Mouse (Mus musculus) kidney, postnatal 10 days (tissue): ENCODE data around the gene Rfpl4.
"Not testable (repeated sequence)": the region's sequence is repeated elsewhere in the genome, so short reads cannot be mapped to it uniquely, and the experiment has no call there.

ENCODE experiments used
- DNase-seq: peaks from one replicate; pipeline ENCODE4 v3.0.0; 2021; ENCODE audit warnings: mixed read lengths

The Rfpl4 gene

GRCm38 (mm10) chr7:5116850-5117249 is at the start of gene Rfpl4:
Gene Rfpl4, minus strand, starts transcription at chr7:5116950.
- DNase-seq: no peak

GRCm38 (mm10) chr7:5149570-5149969 is 32.8 kb upstream of the Rfpl4 start, which contains the start of gene Vmn1r55:
Gene Vmn1r55, minus strand, starts transcription at chr7:5149670.
- DNase-seq: not testable (repeated sequence)

GRCm38 (mm10) chr7:5125549-5126406 is 9.0 kb upstream of the Rfpl4 start, which contains the start of gene Rasl2-9:
Gene Rasl2-9, minus strand, starts transcription at chr7:5125950.
- DNase-seq: peak; percentile 90

GRCm38 (mm10) chr7:5125078-5125477 is 8.3 kb upstream of the Rfpl4 start:
- no peak for DNase-seq

- no peak for DNase-seq
Observed at GRCm38 (mm10) chr7:5112701-5113100, 4.0 kb downstream of the Rfpl4 start.

- no peak for DNase-seq
Observed at GRCm38 (mm10) chr7:5109301-5109700, 7.4 kb downstream of the Rfpl4 start.

GRCm38 (mm10) chr7:5108272-5108671 is 8.5 kb downstream of the Rfpl4 start:
- no peak for DNase-seq

GRCm38 (mm10) chr7:5102564-5102963 is 14.2 kb downstream of the Rfpl4 start:
- DNase-seq: no peak

GRCm38 (mm10) chr7:5101066-5101663 is 15.6 kb downstream of the Rfpl4 start:
- DNase-seq: no peak

- DNase-seq: no peak
Observed at GRCm38 (mm10) chr7:5099796-5100195, 17.0 kb downstream of the Rfpl4 start.

GRCm38 (mm10) chr7:5098769-5099168 is 18.0 kb downstream of the Rfpl4 start:
- no peak for DNase-seq

GRCm38 (mm10) chr7:5092831-5093510 is 23.8 kb downstream of the Rfpl4 start:
- peak; percentile 66 for DNase-seq

- no peak for DNase-seq
Observed at GRCm38 (mm10) chr7:5092381-5092780, 24.4 kb downstream of the Rfpl4 start.

- no peak for DNase-seq
Observed at GRCm38 (mm10) chr7:5091008-5091728, 25.6 kb downstream of the Rfpl4 start.

- no peak for DNase-seq
Observed at GRCm38 (mm10) chr7:5089853-5090252, 26.9 kb downstream of the Rfpl4 start.

GRCm38 (mm10) chr7:5087886-5088285 is 28.9 kb downstream of the Rfpl4 start:
- DNase-seq: no peak

GRCm38 (mm10) chr7:5086921-5087440 is 29.8 kb downstream of the Rfpl4 start:
- no peak for DNase-seq

- no peak for DNase-seq
Observed at GRCm38 (mm10) chr7:5085512-5085911, 31.2 kb downstream of the Rfpl4 start.

- DNase-seq: no peak
Observed at GRCm38 (mm10) chr7:5083325-5084105, 33.2 kb downstream of the Rfpl4 start.

- no peak for DNase-seq
Observed at GRCm38 (mm10) chr7:5081939-5082338, 34.8 kb downstream of the Rfpl4 start.

GRCm38 (mm10) chr7:5081241-5081640 is 35.5 kb downstream of the Rfpl4 start:
- DNase-seq: no peak

- DNase-seq: no peak
Observed at GRCm38 (mm10) chr7:5080815-5081214, 35.9 kb downstream of the Rfpl4 start.
